Mouse (Mus musculus) kidney, postnatal 25 days (tissue): ENCODE results near the gene Ddx23.

ENCODE experiments used
- DNase-seq, 2 experiments: peaks; one replicate each; pipeline ENCODE4 v3.0.0; 2021; ENCODE audit warnings: mixed read lengths in 2 of 2

Gene Ddx23

DNA sequence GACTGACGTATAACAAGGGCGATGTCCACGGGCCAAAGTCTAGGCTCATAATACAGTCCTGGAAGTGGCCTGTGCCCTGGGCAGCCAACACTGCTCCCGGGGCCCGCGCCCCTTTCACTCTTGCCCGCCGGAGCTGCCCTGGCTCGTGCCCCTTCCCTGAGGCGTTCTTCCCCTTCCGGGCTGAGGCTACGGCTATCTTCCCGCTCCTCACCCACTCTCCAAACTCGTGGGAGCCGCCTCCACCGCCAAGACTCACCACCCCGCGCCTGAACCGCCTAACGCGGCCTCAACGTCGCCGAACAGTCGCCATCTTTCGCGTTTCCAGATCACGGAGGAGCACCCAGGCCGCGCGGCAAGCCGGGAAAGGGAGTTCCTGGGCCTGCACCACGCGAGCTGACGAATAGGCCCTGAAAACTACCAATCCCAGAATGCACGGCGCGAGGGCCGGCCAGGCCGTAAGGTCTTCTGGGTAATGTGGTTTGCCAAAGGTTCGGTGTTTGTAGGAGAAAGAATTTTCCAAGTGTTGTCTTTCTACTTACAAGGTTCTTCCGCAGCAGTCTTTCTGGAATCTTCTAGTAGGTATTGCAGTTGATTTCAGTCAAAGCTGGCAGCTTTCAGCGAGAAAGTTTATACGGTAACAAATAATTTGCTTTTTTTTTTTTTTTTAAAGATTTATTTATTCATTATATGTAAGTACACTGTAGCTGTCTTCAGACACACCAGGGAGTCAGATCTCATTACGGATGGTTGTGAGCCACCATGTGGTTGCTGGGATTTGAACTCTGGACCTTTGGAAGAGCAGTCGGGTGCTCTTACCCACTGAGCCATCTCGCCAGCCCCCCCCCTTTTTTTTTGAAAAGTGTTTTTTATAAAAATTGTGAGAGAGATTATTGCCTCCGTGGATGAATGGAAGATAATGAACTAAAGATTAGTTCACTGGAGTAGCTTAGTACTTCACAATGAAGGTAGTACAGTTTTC, at the start of gene Ddx23:
TSS of gene Ddx23 (minus strand) at position 328 of the 979 bp plus-strand sequence.
- peak; percentile 97 to 98 for DNase-seq

DNA sequence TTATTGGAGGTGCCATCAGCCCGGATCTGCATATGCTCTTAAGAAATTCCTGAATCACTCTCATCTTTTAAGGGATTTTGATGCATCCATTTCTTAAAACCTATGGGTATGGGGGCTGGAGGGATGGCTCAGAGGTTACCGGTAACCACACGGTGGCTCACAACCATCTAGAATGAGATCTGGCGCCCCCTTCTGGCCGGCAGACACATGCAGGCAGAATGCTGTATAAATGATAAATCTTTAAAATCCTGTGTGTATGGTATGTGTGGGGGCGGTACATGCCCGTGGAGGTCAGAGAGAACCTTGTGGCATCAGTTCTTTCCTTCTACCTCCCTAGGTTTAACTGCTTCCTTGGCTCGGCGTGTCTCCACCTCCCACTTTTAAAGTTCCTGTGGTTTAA, 47.7 kb upstream of the Ddx23 start:
- peak; percentile 71 to 88 for DNase-seq

DNA sequence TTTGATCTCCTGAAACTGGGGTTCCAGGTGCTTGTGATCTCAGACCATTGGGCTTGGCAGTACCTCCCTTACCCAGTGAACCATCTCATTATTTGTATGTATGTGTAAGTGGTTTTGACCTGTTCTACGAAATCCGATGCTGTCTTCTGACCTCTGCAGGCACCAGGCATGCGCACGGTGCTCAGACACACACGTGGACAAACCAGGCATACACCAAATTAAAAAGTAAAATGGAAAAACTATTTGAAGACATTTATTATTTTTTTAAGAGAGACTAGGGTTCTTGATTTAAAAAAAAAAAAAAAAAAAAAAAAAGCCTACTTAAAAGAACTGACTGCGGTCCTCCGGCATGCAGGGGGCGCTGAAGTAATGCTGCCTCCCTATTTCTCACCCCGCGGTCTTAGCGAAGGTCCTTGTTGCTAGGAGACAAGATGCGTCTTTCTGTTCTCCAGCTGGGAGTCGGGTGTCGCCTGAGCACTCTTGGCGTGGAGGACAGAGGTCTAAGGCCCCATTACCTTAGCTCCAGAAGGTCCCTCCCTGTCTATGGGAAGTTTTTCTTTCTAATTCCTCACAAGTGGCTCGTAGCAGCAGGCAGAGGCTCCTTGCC, 45.2 kb upstream of the Ddx23 start, which contains the start of gene Ccdc65:
TSS of gene Ccdc65 (plus strand) at position 442 of the 607 bp plus-strand sequence.
- peak; percentile 92 to 96 for DNase-seq

DNA sequence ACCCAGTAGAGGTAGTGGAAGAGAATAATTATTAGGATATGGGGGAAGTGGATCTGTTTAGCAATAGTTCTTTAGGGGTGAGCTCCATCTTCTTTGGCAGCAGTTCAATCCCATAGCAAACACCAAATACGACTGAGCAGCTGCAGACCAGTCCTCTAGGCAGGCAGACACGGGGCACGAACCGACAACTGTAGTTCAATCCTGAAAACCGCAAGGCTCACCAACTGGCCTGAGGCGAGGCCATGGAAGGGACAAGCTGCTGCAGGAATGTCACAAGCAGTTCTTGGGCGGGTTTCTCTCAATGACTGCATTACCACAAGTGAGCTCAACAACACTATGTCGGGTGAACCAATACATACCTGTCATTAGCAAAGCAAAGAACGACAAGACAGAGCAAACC, 41.6 kb upstream of the Ddx23 start:
- peak in 1 of 2 experiments; percentile 28 for DNase-seq

DNA sequence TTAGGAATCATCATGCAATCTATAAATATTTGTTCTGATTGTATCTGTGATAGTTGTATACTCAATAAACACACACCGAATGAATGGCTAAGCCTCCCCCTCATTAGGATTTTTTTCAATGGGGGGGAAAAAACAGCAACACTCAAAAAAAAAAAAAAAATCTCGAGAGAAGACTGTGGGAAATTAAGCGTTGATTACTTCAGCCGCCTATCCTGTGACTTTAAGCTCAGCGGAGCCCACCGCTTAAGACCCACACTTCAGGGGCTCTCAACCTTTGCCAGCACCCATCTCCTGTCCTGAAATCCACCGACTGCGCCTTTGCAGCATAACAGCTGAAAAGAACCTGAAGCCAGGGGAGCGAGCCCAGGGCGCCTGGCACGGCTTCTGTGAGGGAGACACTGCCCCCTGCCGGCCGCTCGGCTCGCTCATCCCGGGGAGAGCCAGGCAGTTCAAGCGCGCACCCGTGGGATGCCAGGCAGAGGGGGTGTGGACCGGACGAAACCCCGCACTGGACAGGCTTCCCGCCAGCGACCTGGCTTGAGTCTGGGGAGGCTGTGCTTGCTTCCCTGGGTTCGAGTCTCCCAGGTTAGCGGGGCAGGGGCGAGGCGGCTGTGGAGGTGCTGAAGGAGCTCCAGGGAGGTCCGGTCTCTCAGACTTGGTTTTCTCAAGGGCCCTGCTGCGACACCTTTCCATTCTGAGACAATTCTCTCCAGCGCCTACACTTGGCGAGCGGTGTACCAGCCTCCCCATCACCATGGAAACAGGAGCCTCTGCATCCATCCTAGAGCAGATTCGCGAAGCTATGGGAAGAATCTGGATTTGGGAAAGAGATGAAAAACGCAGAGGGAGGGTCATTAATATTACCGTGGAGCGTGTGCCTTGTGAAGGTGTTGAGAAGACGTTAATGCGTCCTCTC, 36.8 kb upstream of the Ddx23 start:
- DNase-seq: peak; percentile 89 to 93

DNA sequence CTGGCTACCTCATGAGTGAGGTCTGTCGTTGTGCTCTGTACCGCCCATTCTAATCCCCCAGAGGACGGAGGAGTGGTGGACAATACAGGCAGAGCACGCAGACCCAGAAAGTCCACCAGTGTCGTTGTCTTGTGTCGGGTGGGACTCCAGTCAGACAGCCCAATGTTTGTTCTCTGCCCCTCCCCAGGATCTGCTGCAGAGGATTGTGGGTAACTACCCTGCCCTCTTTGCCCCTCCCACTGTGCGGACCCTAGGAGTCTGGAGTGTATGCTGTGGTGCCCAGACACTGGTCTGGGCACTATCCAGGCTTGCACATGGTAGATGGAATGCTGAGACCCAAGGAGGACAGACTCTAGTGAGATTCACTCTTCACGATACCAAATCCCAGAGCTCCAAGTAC, 33.5 kb upstream of the Ddx23 start:
- DNase-seq: no peak

DNA sequence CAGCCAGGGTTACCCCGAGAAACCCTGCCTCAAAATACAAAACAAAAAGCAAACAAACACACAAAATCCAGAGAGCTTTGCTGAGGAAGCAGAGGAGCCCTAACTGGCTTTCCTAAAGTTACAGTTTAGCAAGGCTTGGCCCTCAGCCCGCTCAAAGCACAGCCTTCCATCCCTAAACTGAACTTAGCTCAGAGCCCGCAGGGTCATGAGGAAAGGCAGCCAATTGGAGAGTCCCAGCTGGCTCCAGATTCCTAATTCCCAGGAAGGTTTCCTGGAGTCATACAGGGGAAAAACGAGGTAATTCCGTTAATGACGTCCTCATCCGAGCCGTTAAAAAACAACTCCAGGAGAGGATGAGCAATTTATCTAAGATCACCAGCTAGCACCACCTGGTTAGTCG, 33.0 kb upstream of the Ddx23 start:
- DNase-seq: peak; percentile 89 to 93

DNA sequence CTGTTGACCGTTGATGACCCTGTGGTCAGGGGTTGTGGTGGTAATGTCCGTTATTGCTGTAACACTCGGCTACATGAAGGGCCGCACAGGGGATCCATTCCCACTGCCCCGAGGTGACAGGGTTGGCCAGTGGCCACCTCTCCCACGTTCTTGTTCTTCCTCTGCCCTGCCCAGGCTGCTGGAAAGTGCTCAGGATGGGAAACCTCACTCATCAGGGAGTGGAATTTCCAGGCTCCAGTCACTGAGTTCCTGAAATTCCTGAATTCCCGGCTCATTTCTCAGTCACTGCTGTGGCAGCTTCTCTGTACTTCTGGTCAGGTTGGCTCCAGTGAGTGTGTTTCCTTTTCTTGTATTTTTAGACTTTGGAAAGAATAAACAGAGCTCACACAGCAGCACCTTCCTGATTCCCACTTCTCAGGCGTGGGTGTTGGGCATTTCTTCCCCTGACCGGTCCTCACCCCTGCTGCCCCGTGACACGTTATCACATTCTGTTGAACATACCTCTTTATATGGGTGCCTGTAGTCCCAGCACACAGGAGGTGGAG, 29.5 kb upstream of the Ddx23 start:
- DNase-seq: peak; percentile 76 to 86

DNA sequence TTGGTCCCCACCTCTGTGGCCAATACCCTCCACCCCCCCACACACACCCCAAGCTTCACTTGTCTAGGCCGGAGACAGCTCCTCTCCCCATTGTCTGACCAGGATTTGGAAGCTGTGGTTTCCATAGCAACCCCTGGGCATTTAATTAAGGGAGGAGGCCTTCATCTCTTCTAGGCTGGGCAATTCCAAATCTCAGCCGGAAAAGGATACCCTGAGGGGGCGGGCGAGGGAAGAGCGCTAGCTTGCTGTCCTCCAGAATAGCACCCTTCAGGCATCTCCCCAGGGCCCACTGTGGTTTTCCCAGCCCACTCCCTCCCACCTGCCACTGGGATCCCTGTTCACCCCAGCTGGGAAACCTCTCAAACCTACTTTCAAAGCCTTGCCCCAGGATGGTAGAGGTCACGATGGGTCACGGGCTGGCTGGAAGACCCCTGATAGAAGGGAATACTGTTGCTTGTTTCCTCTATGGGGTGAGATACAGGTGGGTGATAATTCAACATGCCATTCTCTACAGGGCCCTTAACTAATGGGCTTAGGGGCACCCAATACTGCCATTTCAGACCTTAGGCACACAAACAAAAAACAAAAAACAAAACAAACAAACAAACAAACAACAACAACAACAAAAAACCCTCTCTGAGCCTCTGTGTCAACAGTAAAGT, 28.9 kb upstream of the Ddx23 start:
- DNase-seq: peak; percentile 32 to 52

DNA sequence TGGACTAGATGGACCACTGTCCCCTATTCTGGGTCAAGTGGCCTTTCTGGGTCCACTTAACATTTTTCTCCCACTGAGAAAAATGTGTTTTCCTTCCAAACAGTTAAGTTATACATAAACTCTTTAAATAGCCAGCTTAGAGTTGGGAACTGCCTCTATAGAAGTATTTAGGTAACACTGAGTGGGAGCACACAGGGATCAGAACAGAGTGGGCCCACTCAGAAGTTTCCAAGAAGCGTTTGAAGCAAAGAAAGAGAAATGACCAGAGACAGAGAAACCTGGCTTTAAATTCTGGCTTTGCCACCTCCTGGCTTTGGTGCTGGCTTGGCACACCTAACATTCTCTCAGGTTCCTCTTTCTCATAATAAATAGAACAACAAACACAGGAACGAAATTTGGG, 27.0 kb upstream of the Ddx23 start:
- no peak for DNase-seq

DNA sequence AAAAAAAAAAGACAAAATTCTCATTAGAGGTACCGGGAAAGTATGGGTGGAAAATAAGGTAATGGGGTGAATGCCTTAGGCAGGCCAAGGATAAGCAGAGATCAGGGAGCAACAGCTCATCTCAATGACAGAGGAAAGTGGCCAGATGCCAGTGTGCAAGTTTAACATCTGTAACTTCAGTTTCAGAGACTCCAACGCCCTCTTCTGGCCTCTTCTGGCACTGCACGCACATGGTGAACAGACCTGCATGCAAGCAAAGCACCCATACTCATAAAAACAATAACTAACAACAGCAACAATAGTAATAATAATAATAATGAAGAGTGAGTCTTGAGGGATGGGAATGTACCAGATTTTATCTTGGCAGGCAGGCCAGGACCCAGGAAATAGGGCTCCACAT, 23.2 kb upstream of the Ddx23 start:
- no peak for DNase-seq

DNA sequence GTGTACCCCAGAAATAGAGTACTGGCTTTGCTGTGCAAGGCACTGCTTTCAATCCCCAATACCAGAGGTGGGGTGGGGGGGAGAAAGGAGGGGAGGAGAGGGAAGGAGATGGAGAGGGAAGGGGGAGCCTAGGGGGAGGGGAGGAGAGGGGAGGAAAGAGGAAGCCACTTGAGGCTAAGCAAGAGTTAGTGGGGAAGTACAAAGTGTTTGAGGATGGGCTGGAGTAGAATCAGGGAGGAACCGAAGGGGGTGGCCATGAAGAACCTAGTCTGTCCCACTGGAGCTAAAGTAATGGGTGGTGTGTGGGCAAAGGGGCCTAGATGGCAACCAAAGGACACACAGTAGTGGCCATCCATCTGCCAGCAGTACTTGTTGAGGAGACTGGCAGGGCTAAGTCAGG, 21.1 kb upstream of the Ddx23 start:
- no peak for DNase-seq

DNA sequence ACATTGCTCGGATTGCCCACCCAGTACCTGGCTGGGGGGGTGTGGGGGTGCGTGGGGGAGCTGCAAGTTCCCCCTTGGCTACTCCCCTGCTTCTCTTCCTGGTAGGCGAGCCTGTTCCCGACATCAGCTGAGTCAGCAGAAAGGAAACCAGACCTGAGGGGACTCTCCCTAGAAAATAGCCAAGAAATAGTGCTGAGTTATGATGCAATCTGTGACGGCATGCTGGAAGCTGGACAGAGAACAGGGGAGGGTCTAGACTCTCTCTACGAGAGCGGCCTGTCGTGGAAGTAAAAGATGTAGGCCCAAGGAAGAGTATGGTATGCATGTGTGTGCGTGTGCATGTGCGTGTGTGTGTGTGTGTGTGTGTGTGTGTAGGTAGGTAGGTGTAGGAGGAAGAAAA, 20.5 kb upstream of the Ddx23 start:
- no peak for DNase-seq

DNA sequence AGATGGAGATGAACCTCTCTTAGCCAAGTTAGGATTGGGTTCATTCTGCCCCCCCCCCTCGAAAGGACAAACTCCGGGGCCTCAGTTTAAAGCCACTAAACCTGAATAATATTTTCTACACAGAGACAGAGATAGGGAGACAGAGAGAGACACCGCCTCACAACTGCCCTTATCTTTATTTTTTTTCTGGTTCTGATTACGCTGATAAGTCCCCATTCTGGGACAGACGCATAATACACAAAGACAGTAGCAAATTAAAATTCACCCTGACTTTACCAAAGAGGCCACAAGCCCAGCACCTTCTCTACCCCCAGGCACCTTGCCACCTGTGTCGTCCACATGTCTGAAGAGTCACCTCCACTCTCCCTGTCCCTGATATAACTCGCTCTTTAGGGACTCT, 18.9 kb upstream of the Ddx23 start:
- DNase-seq: no peak

DNA sequence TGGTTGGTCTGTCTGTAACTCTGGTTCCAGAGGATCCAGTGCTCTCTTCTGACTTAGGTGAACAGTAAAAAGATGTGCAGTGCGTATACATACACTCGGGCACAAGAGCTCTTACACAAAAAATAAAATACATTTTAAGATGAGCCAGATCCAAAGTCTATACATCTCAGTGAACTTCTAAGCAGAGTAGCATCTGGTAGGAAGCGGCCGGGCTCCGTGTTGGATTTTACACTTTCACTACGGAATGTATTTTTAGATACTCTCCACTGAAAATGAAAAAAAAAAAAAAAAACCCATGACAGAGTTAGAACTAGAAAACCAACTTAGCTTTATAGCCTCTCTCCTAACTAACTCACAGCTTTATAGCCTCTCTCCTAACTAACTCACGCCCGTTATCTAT, 18.0 kb upstream of the Ddx23 start:
- DNase-seq: no peak

DNA sequence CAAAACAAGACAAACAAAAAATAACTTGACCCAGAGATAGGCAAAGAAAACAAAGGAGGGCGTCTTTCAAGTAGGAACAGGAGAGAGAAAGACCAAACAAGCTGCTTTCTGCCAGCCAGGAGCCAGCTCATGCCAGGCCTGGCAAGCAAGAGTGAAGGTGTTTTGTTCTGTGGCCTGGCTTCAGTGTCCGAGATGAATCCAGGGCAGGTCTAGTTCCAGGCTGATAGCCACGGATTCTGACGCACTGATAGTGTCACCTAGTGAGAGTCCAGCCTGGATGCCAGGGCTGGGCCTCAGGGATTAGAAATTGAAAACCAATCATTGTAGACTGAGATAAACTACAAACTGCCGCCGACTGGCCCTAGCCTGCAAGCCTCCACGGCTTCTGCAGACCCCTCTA, 15.3 kb upstream of the Ddx23 start:
- DNase-seq: no peak

DNA sequence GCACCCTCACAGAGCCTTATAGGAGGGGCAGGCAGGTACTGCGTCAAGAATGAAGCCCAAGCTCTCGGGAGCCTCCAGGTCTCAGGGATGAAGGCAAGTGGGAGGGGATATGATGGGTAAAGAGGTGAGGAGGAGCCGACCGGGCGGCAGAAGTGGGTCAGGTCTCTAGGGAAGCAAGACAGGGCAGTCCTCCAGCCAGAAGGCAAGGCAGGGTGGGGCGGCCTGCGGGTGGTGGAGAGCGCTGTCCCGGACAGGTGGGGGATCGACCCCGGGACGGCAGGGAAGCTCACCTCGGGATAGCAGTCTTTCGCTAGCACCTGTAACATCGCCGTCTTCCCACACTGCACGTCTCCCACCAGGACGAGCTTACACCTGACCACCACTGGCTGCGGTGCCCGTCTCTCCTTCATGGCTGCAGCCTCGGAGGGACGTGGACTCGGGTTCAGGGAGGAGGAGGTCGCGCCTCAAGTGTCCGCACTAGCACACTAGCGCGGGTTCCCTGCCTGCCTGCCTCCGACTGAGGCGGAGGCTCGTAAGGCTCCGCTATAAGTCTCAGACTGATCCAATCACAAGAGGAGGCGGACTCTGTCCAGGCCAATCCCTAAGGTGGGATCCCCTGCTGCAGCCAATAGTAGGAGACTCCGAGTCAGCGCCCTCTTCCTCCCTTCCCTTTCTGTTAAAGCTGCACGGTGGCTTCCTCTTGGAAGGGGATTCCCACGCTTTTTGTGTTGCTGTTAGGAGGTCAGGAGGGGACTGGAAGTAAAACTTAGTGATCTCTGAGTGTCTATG, 14.4 kb upstream of the Ddx23 start, which contains the start of gene Rnd1:
TSS of gene Rnd1 (minus strand) at position 522 of the 789 bp plus-strand sequence.
- DNase-seq: peak; percentile 88 to 94

DNA sequence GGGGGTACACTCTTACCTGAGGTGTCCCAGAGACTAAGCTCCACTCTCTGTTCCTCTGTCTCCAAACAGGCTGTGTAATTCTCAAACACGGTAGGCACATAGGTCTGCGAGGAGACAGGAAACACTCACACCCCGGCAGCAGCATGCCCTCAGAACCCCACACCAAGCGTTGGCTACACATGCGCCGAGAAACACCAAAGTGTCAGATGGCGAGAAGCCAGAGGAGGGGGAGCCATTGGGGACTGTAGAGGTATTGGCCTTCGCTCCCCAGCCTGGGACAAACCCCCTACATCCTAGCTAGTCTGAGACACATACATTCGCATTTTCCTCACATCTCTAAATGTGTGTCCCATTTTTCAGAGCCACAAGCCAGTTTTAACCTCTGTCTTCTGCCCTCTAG, 13.8 kb upstream of the Ddx23 start:
- peak in 1 of 2 experiments; percentile 18 for DNase-seq

DNA sequence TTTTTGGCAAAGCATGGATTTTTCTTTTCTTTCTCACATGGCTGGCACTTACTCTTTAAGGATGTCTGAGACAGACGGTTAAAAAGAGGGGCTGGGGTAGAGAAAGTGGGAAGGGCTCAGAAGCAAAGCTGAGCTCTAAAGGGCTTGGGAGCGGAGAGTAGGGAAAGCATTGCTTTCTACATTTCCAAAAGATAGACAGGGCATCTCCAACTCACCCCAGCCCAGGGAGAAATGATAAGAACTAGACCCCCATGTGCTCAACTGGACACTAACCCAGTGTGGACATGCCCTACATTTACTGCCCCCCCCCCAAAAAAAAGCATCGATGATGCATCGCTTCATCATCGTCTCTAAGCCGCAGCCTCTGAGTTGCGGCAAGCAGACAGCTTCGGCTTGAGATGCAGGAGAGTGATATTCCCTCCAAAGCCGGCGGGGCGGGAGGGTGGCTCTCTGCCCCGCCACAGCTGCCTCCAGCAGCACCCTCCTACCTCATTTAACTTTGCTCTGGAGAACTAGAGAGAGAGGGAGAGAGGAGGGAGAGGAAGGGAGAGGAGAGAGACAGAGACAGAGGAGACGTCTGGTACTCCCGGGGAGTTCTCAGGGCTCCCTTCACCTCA, 13.0 kb upstream of the Ddx23 start:
- DNase-seq: no peak

DNA sequence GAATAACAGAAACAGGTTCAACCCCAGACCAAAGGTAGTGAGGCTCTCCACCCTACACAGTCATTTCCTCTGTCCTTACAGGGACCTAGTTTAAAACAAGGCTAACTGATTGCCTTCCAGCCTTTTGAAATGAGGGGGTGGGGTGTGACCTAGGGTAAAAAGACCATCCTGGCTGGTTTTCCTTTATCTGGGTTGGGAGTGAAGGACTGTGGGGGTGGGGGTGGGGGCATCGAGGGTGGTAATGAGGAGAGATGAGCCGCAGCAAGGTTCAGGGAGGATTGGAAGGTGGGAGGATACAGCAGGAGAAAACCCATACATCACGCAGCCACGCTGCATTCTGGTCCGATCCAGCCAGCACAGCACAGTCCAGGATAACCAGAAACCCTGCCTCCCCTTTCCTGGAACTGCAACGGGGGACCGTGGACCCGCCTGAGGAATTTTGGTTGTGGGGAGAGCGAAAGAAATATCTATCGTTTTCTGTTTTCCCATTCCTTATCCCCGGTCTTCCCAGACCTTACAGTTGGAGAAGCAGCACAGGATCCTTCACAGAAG, 12.4 kb upstream of the Ddx23 start:
- DNase-seq: no peak
